Mouse (Mus musculus) liver, adult 2 months (tissue): ENCODE results near the gene Gm49395. TPM values are rescaled to one million over a fixed set of nuclear protein-coding genes. Genes with fewer than 3 reads are reported as not detected.
A peak's percentile ranks its signal among the peaks of the same experiment; 100 is the strongest.

Experiments
- DNase-seq: peaks from one replicate; pipeline ENCODE4 v3.0.0-alpha.2; 2011; ENCODE audit warnings: low read depth, low spot score; ENCODE audit errors: extremely low read depth
- H3K27ac ChIP-seq: fragments of 200-500 bp; replicated peaks from 2 replicates; pipeline ENCODE4 v1.5.1; 2012; ENCODE audit warnings: low read depth, mild to moderate bottlenecking, control low read depth, inconsistent platforms, low read length; ENCODE audit not compliant: insufficient read depth
- H3K27me3 ChIP-seq: fragments of 200-500 bp; 2 replicates; pipeline ENCODE4 v1.6.1; 2012; ENCODE audit warnings: mild to moderate bottlenecking, moderate library complexity, low read length, inconsistent platforms; ENCODE audit not compliant: control insufficient read depth, insufficient read depth
- H3K36me3 ChIP-seq: fragments of 200-500 bp; 2 replicates; pipeline ENCODE4 v1.6.1; 2012; ENCODE audit warnings: low read length, inconsistent platforms; ENCODE audit not compliant: control insufficient read depth, insufficient read depth
- H3K4me1 ChIP-seq: fragments of 200-500 bp; 2 replicates; pipeline ENCODE4 v1.6.1; 2011; ENCODE audit warnings: low read length; ENCODE audit not compliant: control insufficient read depth, insufficient read depth
- H3K4me3 ChIP-seq: fragments of 200-500 bp; 2 replicates; pipeline ENCODE4 v1.5.1; 2011; ENCODE audit warnings: low read depth, mild to moderate bottlenecking, control low read depth, low read length, moderate library complexity; ENCODE audit not compliant: insufficient read depth
- H3K79me2 ChIP-seq: fragments of 200-500 bp; 2 replicates; pipeline ENCODE4 v1.6.1; 2012; ENCODE audit warnings: inconsistent platforms, mild to moderate bottlenecking, low read length, moderate library complexity; ENCODE audit not compliant: control insufficient read depth, insufficient read depth
- H3K9ac ChIP-seq: fragments of 200-500 bp; 2 replicates; pipeline ENCODE4 v1.6.1; 2012; ENCODE audit warnings: low read depth, mild to moderate bottlenecking, control low read depth, inconsistent platforms, low read length
- CTCF ChIP-seq: fragments of 200-500 bp; IDR thresholded peaks from 2 replicates; pipeline ENCODE4 v1.5.1; 2011; ENCODE audit warnings: low read depth, low read length, control low read depth
- POLR2A ChIP-seq: fragments of 200-500 bp; IDR thresholded peaks from 2 replicates; pipeline ENCODE4 v1.6.1; 2011; ENCODE audit warnings: low read length, control low read depth; ENCODE audit not compliant: insufficient read depth; ENCODE audit errors: extremely low read depth
- WGBS: fragments of 180-500 bp; shearing (Covaris S2); methylation state at CpG from one replicate; pipeline ENCODE4 v1.1.7; 2018; 5-methylcytosine and 5-hydroxymethylcytosine counted together
- polyA plus RNA-seq: library from polyadenylated mRNA; depleted of rRNA; stranded (reverse); fragments of >200 nt; gene quantifications from 2 replicates; pipeline ENCODE4 v1.2.3, GENCODE M21; 2012
- total RNA-seq: library from RNA; depleted of rRNA; stranded (reverse); fragments of >200 nt; gene quantifications from 2 replicates; pipeline ENCODE4 v1.2.3, GENCODE M21; 2014

Gene Gm49395
- total and polyA plus RNA-seq, 2 experiments: 1.6 TPM

DNA sequence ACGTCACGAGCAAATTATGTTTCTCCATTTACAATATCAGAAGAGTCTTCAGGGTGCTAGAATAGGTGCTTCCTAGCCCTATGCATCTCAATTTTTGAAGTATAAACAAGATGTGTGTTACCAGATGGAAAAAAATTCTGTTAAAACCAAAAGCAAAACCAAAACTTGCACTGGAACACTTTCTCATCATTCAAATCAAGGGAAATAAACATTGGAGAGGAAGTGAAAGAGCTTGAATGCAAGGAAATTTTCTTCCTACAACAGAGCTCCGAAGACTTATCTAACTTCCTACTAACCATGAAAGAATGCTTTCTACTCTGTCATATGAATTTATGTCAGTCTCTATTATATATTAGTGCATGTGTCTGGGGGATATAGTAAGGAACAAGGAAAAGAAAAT, 35.0 kb upstream of the Gm49395 start:
- DNase-seq: peak; percentile 45
- no peaks in the 10 kb centered on the region for H3K36me3 ChIP-seq
- no peak overlapping the region for H3K9ac ChIP-seq
- no peaks in the 10 kb centered on the region; the same call in 1 of the 2 replicates for H3K4me1 ChIP-seq
- no peak overlapping the region for H3K27ac ChIP-seq
- TF ChIP-seq CTCF (no peak), POLR2A (no peak)
- H3K79me2 ChIP-seq: no peaks in the 10 kb centered on the region
- H3K4me3 ChIP-seq: no peak overlapping the region
- no peaks in the 10 kb centered on the region for H3K27me3 ChIP-seq
- WGBS: 78% methylated on average over 3 of the region's 3 CpGs

DNA sequence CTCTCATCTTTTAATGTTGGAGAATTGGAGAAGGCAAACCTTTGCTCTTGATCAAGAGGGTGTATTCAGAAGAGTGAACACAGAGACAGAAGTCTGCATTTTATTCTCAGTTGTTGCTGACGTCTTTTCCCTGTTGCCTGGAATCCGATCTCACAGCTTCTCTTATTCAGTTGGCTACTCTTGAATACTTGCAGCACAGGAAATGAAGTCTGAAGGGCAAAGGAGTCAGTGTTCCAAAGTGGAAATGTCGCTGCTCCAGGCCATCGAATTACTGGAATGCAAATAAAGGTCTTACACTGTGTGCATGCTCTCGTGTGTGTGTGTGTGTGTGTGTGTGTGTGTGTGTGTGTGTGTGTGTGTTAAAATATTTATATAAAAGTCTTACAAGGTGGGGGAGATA, 30.7 kb upstream of the Gm49395 start:
- no peak overlapping the region for H3K27ac ChIP-seq
- no peaks in the 10 kb centered on the region for H3K27me3 ChIP-seq
- no peak overlapping the region for H3K4me3 ChIP-seq
- no peak for TF ChIP-seq CTCF
- no peak for TF ChIP-seq POLR2A
- H3K79me2 ChIP-seq: no peaks in the 10 kb centered on the region
- H3K4me1 ChIP-seq: no peaks in the 10 kb centered on the region; the same call in 1 of the 2 replicates
- 44% methylated on average over 5 of the region's 5 CpGs for WGBS
- H3K9ac ChIP-seq: no peak overlapping the region
- no peaks in the 10 kb centered on the region for H3K36me3 ChIP-seq
- no peak for DNase-seq

DNA sequence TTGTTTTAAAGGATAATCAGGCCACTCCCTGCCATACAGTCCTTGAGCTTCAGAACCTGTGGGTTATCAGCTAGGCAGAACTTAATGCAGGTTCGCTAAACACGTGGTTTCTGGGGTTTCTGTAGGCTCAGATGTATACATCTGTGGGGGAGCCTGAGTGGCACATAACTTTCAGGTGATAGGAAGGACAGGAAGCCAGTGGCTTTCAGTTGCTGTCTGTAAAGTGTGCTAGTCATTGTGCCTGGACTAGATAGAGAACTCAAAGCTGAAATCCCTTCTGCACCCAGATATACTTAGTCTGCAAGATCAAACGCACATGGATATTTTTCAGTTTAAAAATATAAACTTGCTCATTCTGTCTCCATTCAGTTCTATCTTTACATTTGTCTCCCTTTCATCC, 29.7 kb upstream of the Gm49395 start:
- WGBS: 76% methylated on average over 3 of the region's 3 CpGs
- Histone ChIP-seq H3K36me3 (no peaks in the 10 kb centered on the region), H3K4me3 (no peak overlapping the region), H3K79me2 (no peaks in the 10 kb centered on the region), H3K27me3 (no peaks in the 10 kb centered on the region), H3K9ac (no peak overlapping the region), H3K27ac (no peak overlapping the region), H3K4me1 (no peaks in the 10 kb centered on the region; the same call in 1 of the 2 replicates)
- DNase-seq: no peak
- TF ChIP-seq POLR2A (no peak), CTCF (no peak)

DNA sequence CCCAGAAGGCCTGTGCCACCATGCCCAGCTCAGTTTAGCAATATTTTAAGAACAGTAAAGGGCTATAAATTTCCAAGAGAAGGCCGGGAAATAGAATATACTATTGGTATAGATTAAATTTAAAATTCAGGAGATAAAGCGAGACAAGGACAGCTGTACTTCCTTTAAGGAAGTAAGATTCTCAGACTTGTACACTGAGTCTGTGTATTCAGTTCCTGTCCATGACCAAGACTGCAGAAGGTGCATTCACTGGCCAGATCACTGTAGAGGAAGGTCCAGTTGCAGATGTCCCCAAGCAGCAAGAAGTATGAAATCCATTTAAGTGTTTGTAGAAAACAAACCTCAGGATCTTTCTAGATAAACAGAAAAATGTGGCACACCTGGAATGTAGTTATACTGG, 28.3 kb upstream of the Gm49395 start:
- no peak overlapping the region for H3K4me3 ChIP-seq
- H3K9ac ChIP-seq: no peak overlapping the region
- no peak for DNase-seq
- TF ChIP-seq CTCF (no peak), POLR2A (no peak)
- H3K4me1 ChIP-seq: no peaks in the 10 kb centered on the region
- H3K36me3 ChIP-seq: no peaks in the 10 kb centered on the region
- no peaks in the 10 kb centered on the region for H3K79me2 ChIP-seq
- no peak overlapping the region for H3K27ac ChIP-seq
- 67% methylated on average over 2 of the region's 2 CpGs for WGBS
- H3K27me3 ChIP-seq: no peaks in the 10 kb centered on the region

DNA sequence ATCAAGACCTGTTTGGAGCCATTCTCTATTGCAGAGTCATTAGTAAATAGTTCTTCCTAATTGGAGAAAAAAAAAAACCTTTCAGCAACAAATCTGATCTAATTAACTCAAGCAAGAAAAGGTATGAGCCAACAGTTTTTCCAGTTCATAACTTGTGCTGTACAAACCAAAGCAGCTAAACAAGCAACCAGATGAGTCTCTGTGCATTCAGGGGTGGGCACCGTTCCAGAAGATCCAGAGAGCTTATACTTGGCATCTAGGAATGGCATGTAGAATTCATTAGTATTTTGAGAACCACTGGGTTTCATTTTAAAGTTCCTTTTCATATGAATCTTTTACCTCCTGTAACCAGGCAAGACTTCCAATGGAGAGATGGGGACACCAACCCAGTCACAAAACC, 26.1 kb upstream of the Gm49395 start:
- no peaks in the 10 kb centered on the region for H3K36me3 ChIP-seq
- no peak for DNase-seq
- TF ChIP-seq POLR2A: no peak
- TF ChIP-seq CTCF: no peak
- H3K27ac ChIP-seq: no peak overlapping the region
- H3K27me3 ChIP-seq: no peaks in the 10 kb centered on the region
- no peak overlapping the region for H3K4me3 ChIP-seq
- H3K4me1 ChIP-seq: no peaks in the 10 kb centered on the region; the same call in 1 of the 2 replicates
- no peak overlapping the region for H3K9ac ChIP-seq
- H3K79me2 ChIP-seq: no peaks in the 10 kb centered on the region
- WGBS: 89% methylated on average over 1 of the region's 1 CpGs

DNA sequence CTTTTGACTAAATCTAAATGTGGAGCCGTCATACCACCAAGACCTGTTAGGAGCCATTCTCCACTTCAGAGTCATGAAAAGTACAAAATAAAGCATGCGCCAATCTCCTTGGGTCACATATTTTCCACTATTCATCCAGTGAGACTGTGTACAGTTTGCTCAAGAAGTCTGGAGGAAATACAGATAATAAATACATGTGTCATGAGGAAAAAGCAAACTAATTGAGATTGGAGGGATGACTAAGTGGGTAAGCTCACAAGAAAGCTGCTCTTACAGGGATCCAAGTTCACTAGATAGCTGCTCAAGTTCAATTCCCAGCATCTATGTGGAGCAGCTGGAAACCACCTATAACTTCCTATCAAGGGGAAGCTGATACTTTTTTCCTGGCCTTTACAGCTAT, 24.8 kb upstream of the Gm49395 start:
- no peak overlapping the region for H3K9ac ChIP-seq
- H3K79me2 ChIP-seq: no peaks in the 10 kb centered on the region
- H3K4me3 ChIP-seq: no peak overlapping the region
- H3K27ac ChIP-seq: no peak overlapping the region
- 97% methylated on average over 2 of the region's 2 CpGs for WGBS
- no peak for DNase-seq
- TF ChIP-seq POLR2A (no peak), CTCF (no peak)
- H3K4me1 ChIP-seq: no peaks in the 10 kb centered on the region; the same call in 1 of the 2 replicates
- H3K27me3 ChIP-seq: no peaks in the 10 kb centered on the region
- no peaks in the 10 kb centered on the region for H3K36me3 ChIP-seq
